ENCODE assay signal across 10 mouse cellular contexts in the genomic region with DNA sequence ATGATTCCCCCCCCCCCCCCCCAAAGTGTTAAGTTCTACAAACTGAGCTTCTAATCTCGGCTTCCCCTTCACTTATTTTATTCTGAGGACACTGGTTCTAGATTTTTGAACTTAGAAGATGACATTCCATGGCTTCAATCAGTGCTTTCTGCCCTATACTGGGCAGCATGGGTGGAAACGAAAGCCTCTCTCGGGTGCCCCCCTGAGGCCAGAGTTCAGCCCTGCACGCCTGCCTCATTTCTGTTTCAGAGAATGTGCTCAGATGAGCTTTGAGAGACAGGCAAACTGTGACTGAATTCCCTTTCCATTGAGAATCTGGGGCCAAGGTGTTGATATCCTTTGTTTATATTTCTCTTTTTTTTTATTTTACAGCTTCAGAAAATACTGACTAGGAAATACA. TPM values are rescaled to one million over a fixed set of nuclear protein-coding genes. Genes with fewer than 3 reads are reported as not detected.
A peak's percentile ranks its signal among the peaks of the same experiment; 100 is the strongest.
DNase-seq lines count a peak whose midpoint lies in the region; ATAC-seq and TF ChIP-seq lines count a peak whose summit lies in the region.
"Had no signal": no experiment of that assay in that cellular context is flagged by ENCODE, and none has a peak within 500 bp of the region (broad histone marks: within the 10 kb centered on the region; RNA-seq: fewer than 3 reads in every experiment).

No protein-coding gene starts in this region.

- peak; percentile 19 to 70 for DNase-seq in heart, adult 2 months
- peak; percentile 49 to 67 for DNase-seq in urinary bladder, adult 18-20 months (ENCODE audit: low spot score in 2 of 2)
- DNase-seq in urinary bladder, postnatal 10 days (ENCODE audit: low spot score): no peak
- peak; percentile 56 to 69 for DNase-seq in layer of hippocampus, postnatal 10 days (ENCODE audit: low spot score in 2 of 2)
- DNase-seq in right cerebral cortex, postnatal 14 days: peak; percentile 59
- DNase-seq in thymus, postnatal 36 days: no peak

- no peak overlapping the region for H3K4me3 ChIP-seq in heart, adult 2 months
- H3K4me3 ChIP-seq in heart, embryonic 11.5 days (ENCODE audit: low read depth, low read length): no peak overlapping the region
- H3K4me3 ChIP-seq: heart, embryonic 13.5 days had no signal

- intact Hi-C loops in heart, adult 2 months (cut with DNase I): loop anchor here (2.0 kb wide), 1 partner anchor 235 kb away; no protein-coding TSS in a partner anchor

- no peaks in the 10 kb centered on the region for H3K9me3 ChIP-seq in heart, embryonic 11.5 days (replicated peaks; ENCODE audit: control insufficient read depth, low read length)
- H3K9me3 ChIP-seq: heart, embryonic 13.5 days had no signal

- no peak for TF ChIP-seq EP300 in heart, adult 2 months (IDR thresholded peaks at IDR 0.05; ENCODE audit: insufficient read depth, low read depth, low read length)

- TF ChIP-seq CTCF in heart, adult 2 months (IDR thresholded peaks at IDR 0.05): peak; percentile 77

- H3K36me3 ChIP-seq in heart, adult 2 months (ENCODE audit: control insufficient read depth, insufficient read depth, low read length): no peaks in the 10 kb centered on the region
- no peaks in the 10 kb centered on the region for H3K36me3 ChIP-seq in heart, embryonic 11.5 days (ENCODE audit: control insufficient read depth, insufficient read depth, low read length)
- H3K36me3 ChIP-seq: heart, embryonic 13.5 days had no signal

- TF ChIP-seq POLR2A in heart, adult 2 months (IDR thresholded peaks at IDR 0.05; ENCODE audit: insufficient read depth, low read depth, low read length): no peak

- H3K4me2 ChIP-seq in heart, embryonic 11.5 days: no peak overlapping the region
- H3K4me2 ChIP-seq: heart, embryonic 13.5 days had no signal

- 23% methylated on average over 4 of the region's 4 CpGs for WGBS in heart, adult 2 months
- 19% methylated on average over 4 of the region's 4 CpGs for WGBS in heart, embryonic 11.5 days (ENCODE audit: insufficient replicate concordance)

- no peaks in the 10 kb centered on the region for H3K79me2 ChIP-seq in heart, adult 2 months (replicated peaks; ENCODE audit: control insufficient read depth, insufficient read depth, low read length)

- H3K27ac ChIP-seq in heart, adult 2 months: no peak overlapping the region
- no peak overlapping the region for H3K27ac ChIP-seq in heart, embryonic 11.5 days (ENCODE audit: low read depth, low read length)
- H3K27ac ChIP-seq: heart, embryonic 13.5 days; macrophage had no signal

- H3K9ac ChIP-seq in heart, adult 2 months (ENCODE audit: low read depth, low read length): no peak overlapping the region
- no peak overlapping the region for H3K9ac ChIP-seq in heart, embryonic 11.5 days (ENCODE audit: low read depth, low read length)
- H3K9ac ChIP-seq: heart, embryonic 13.5 days had no signal

- ATAC-seq in heart, embryonic 11.5 days (replicated peaks; ENCODE audit: insufficient number of reproducible peaks, low FRiP score, low TSS enrichment): no peak
- 0 out of 2 replicates have a peak, but pooled peaks have one; percentile 69 for ATAC-seq in common myeloid progenitor, adult 5-6 weeks (replicated peaks; ENCODE audit: low read depth, poor library complexity, severe bottlenecking)

- H3K4me1 ChIP-seq in heart, adult 2 months (ENCODE audit: control insufficient read depth, insufficient read depth, low read length): no peaks in the 10 kb centered on the region
- H3K4me1 ChIP-seq in heart, embryonic 11.5 days (ENCODE audit: control insufficient read depth, insufficient read depth, low read length): no peaks in the 10 kb centered on the region
- H3K4me1 ChIP-seq: heart, embryonic 13.5 days had no signal

- no peaks in the 10 kb centered on the region for H3K27me3 ChIP-seq in heart, adult 2 months (ENCODE audit: control insufficient read depth, insufficient read depth, low read length)
- no peaks in the 10 kb centered on the region for H3K27me3 ChIP-seq in heart, embryonic 11.5 days (ENCODE audit: control insufficient read depth, insufficient read depth, low read length)
- H3K27me3 ChIP-seq: heart, embryonic 13.5 days had no signal

RNA-seq across cellular contexts. Expression of gene Snap25, which starts 7.0 kb away (rescaled TPM):
- total RNA-seq in heart, adult 2 months (2021): under 1 TPM in 1 of 2 experiments, not detected in 1; 0.64 TPM
- 0.98 and 3.0 TPM in 2 replicates for polyA plus RNA-seq in heart, adult 2 months (2012; rRNA removed)
- 10.7 and 12.1 TPM in 2 replicates for polyA plus RNA-seq in heart, embryonic 11.5 days (2014; fragmentation: Nextera tagmentation; extraction: Ambion mirVana)
- not detected in 2 replicates for total RNA-seq in common myeloid progenitor, adult 5-6 weeks (2017)
- total RNA-seq in layer of hippocampus, postnatal 10 days (2021): 1,000 to 10,000 TPM; 1,087 to 1,219 TPM
- polyA plus RNA-seq: macrophage had no signal

Comparison
In these comparisons a context has a peak if more than half of its experiments do, and no peak if none do; other contexts are left out.
1. DNase-seq: peak in heart, adult 2 months (2 of 2), urinary bladder, adult 18-20 months (2 of 2), layer of hippocampus, postnatal 10 days (2 of 2) and right cerebral cortex, postnatal 14 days (single experiment); none in urinary bladder, postnatal 10 days (single experiment) and thymus, postnatal 36 days (0 of 2).
2. RNA of gene Snap25, which starts 7.0 kb away (total RNA-seq): 1,087 to 1,219 TPM in layer of hippocampus, postnatal 10 days; 0.64 TPM in heart, adult 2 months and not detected in common myeloid progenitor, adult 5-6 weeks; every median in the first group is over 100 times any median in the second.